Mouse (Mus musculus) ES-CJ7 (cell line): ENCODE data around the gene Krt13.

Experiments used
- DNase-seq: peaks from one replicate; pipeline ENCODE4 v3.0.0; 2011; ENCODE audit warnings: low read depth, low spot score

Krt13 gene

DNA sequence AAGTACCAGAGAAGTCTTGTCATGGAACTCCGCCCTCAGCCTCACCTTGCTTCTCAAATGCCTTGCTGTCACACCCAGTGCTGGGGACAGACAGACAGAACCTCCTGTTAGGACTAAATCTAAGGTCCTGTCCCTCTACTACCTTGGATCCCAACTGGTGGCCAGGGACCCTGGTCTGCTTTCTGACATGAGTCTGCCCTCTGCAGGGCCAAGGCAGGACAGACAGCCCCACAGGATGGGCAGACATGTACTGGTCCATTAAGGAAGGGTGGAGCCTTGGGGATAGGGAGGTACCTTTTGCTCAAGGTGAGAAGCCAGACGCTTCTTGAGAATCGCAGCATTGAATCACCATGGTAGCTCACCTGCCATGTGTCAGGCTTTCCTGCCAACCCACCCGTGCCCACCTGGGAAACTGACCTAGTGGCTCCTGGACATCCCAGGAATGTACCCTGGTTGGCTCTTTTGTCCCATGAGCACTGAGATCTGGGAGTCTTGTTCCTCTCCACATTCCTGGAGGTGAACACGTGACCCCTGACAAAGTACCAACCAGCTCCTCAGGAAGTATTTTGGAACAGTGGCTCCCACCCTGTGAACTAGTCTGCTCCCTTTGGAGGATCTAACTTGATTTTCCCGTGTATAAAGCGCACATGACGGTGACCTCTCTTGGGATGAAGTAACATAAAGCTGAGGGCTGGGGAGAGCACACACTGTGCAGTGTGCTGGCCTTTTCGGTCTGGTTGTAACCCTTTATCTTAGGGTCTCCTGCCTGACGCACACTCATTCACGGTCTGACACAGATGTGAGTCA is 8.2 kb downstream of the Krt13 start:
- DNase-seq: no peak

DNA sequence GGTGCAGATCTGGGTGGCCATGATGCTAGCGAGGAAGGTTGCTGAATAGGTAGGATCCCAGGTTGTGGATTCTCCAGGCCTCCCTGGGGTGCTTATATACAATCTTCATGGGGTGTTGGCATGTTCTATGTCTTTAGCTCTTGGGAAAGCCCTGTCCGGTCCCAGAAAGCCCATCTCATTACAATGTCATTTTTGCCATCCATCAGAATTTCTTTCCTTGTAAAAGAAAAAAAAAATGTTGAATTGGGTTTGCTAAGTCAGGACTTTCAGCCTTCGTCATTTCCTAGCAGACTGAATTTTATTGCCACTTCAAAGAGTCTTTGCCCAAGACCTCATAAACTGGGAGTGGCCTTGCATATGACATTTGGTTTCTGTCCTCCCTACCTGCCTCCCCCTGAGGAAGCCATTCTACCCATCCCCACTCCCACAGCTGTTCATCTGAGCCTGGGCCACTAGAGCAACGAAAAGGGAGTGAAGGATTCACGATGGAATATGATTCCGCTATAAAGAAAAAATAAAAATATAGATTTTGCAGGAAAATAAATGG is 15.7 kb downstream of the Krt13 start, which contains the start of gene Krt36:
Gene Krt36 (minus strand): TSS at position 51 of the 547 bp plus-strand sequence.
- DNase-seq: no peak

DNA sequence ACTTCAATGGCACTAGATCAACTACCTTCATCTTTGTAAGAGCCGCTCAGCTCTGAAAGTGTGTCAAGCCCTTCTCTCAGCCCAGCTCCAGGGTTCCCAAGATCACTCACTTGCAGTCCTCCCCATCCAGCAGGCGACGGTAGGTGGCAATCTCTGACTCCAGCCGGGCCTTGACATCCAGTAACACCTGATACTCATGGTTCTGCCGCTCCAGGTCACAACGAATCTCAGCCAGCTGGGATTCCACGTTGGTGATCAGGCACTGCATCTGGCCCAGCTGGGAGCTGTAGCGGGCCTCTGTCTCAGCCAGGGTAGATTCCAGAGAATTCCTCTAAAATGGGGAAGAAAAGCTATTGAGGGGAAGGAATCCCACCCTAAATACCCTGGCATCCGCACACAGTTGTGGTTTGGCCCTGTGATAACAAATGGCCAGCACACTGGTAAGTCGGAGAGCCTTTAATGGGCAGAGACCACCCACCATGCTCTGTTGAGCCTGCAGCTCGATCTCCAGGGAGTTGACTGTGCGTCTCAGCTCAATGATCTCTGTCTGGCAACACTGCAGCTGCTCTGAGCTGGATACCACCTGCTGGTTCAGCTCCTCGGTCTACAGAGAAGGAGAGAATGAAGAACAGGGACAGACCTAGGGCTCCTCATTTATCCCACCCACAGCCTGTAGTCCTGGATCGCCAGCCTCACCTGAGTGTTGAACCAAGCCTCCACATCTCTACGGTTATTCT is 18.5 kb downstream of the Krt13 start:
- DNase-seq: no peak

DNA sequence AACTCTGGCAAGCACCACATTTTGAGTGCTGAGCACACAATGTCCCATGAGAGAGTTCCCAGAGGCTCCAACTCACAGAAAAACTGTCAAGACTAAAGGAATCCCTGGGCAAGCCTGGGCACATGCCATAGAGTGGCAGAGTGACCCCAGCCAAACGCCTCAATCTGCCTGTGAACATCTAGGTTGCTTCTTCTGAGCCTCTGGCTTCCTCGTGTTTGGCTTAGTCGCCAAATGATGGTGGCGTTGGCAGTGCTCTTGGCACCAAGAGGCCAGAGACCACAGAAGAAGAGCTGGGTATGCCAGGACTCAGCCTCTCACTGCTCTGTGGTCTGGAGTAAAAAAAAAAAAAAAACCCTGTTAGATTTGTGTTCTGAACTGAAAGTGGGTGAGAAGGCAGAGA is 21.0 kb downstream of the Krt13 start:
- DNase-seq: no peak

DNA sequence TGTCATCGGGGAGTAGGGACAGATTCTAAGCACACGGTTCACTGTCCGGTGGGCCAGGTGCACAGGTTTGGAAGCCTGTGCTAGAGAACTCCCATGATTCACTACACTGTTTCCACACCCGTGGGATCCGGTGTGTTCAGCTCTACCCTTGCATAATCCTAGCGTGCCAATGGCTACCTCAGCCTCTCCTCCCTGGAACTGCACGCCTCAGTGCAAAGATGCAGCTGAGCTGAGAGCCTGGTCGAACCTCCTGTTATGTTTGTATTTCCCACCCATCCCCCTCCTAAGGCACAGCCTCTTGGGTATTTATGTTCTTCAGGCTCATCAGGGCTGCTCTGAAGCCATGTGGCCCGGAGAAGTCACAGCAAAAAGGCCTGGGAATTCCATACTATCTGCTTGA is 23.5 kb downstream of the Krt13 start:
- no peak for DNase-seq

DNA sequence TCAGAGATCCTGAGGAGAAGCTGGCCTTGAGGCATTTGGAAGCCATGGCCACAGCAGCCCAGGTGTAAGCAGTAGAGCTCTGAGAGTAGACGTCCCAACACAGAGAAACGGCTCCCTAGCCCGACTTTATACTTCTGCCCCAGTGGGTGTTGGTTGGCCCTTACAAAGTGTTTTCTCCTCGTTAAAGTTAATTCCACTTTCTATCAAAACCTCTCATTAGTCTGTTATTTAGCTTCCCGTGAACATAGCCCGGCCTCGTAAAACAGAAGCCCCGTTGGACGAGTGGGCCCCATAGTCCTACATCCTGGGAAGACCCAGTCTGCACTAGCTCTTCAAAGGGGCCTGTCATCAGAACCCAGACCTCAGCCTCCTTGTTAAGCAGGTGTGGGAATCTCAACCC is 25.2 kb downstream of the Krt13 start, which contains the start of gene Krt35:
Gene Krt35 (minus strand): TSS at position 101 of the 400 bp plus-strand sequence.
- DNase-seq: no peak

DNA sequence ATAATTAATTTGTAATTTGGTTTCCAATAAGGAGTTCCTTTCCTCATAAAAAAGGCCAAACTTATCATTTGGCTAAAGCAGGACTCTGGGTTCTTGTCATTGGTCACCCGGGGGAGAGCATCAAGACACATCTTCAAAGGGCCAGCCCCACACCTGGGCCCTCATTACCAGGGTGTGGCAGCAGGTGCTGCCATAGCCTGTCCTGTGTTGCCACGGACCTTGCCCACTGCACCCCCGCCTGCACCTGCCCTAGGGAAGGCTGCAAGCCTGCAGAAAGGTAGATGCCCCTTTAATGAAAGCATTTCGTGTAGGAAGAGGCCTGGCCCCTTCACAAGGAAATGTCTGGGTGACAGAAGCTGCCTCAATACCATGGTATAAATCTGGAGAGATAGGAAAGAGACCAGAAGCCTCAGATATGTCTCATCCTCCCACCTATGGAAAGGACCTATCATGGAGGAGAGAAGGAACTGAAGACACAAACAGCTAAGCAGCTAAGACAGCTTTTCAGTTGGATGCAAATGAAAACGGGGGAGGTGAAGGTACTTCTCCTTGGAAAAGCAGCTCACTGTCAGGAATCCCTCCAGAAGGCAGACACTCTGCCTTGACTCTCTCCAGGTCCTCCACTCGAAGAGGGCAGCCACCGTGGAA is 32.9 kb downstream of the Krt13 start:
- no peak for DNase-seq

DNA sequence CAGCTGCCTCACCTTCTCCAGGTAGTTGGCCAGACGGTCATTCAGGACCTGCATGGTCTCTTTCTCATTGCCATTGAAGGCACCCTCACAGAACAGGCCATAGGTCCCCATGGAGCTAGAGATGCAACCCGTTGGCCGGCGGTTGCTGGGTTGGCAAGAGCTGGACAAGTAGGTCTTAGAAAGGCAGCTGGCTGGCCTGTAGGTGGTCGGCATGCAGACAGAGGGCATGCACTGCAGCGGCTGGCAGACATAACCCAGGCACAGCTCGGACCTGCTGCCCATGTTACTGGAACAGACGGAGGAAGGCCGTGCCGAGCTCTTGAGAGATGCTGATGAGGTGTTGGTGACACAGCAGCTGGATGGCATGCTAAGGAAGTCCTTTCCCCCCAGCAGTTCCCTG is 33.5 kb downstream of the Krt13 start, which contains the start of gene Krt32:
Gene Krt32 (minus strand): TSS at position 366 of the 400 bp plus-strand sequence.
- DNase-seq: no peak

DNA sequence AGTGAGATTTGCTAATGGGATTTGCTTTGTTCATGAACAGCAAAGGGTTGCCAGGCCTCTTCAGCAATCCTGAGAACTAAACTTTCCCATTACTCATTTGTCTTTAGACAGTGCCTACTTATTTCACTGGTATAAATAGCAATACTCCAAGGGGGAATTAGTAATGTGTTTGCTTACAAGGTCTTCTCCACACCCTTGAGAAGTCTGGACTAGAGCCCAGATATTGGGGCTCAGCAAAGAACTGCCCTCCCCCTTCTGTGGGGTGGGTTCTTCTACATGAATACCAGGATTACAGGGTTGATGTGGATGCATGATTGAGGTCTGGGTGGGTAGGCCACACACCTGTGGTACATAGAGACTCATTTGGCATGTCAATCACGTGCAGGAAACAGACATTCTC is 47.5 kb downstream of the Krt13 start:
- DNase-seq: no peak
